Mouse (Mus musculus) midbrain, embryonic 15.5 days (tissue): ENCODE data around the gene Stk40. TPM values are rescaled to one million over a fixed set of nuclear protein-coding genes. Genes with fewer than 3 reads are reported as not detected.
A peak's percentile ranks its signal among the peaks of the same experiment; 100 is the strongest.

ENCODE experiments used
- ATAC-seq: fragments of 200-750 bp; cut with Nextera tagmentation; replicated peaks from 2 replicates; pipeline ENCODE4 v1.8.0; 2017; ENCODE audit warnings: moderate TSS enrichment
- H3K27ac ChIP-seq: fragments of 300-500 bp; sonication (generic); 2 replicates; pipeline ENCODE4 v1.5.1; 2015; ENCODE audit warnings: mild to moderate bottlenecking, inconsistent platforms
- H3K27me3 ChIP-seq: fragments of 300-500 bp; sonication (generic); replicated peaks from 2 replicates; pipeline ENCODE4 v1.6.1; 2015; ENCODE audit warnings: inconsistent platforms
- H3K36me3 ChIP-seq: fragments of 300-500 bp; sonication (generic); replicated peaks from 2 replicates; pipeline ENCODE4 v1.6.1; 2015; ENCODE audit warnings: inconsistent platforms
- H3K4me1 ChIP-seq: fragments of 300-500 bp; sonication (generic); 2 replicates; pipeline ENCODE4 v1.6.1; 2015; ENCODE audit warnings: inconsistent platforms
- H3K4me2 ChIP-seq: fragments of 300-500 bp; sonication (generic); 2 replicates; pipeline ENCODE4 v1.6.1; 2015; ENCODE audit warnings: inconsistent platforms, mild to moderate bottlenecking, moderate library complexity
- H3K4me3 ChIP-seq: fragments of 300-500 bp; sonication (generic); 2 replicates; pipeline ENCODE4 v1.5.1; 2015; ENCODE audit warnings: mild to moderate bottlenecking, inconsistent platforms
- H3K9ac ChIP-seq: fragments of 300-500 bp; sonication (generic); 2 replicates; pipeline ENCODE4 v1.6.1; 2015; ENCODE audit warnings: mild to moderate bottlenecking, inconsistent platforms
- H3K9me3 ChIP-seq: fragments of 300-500 bp; sonication (generic); 2 replicates; pipeline ENCODE4 v1.6.1; 2016; ENCODE audit warnings: inconsistent platforms
- WGBS: fragments of 180-500 bp; shearing (Covaris S2); methylation state at CpG from one replicate; pipeline ENCODE4 v1.1.7; 2015; ENCODE audit warnings: mixed read lengths; 5-methylcytosine and 5-hydroxymethylcytosine counted together
- polyA plus RNA-seq: library from polyadenylated mRNA; unstranded; fragments of >200 nt; fragmentation: Nextera tagmentation; extraction: Ambion mirVana; gene quantifications from 2 replicates; pipeline ENCODE4 v1.2.1, GENCODE M21; 2015

The Stk40 gene
- polyA plus RNA-seq, 1 experiment from 2014 or later = 34.4 TPM

DNA sequence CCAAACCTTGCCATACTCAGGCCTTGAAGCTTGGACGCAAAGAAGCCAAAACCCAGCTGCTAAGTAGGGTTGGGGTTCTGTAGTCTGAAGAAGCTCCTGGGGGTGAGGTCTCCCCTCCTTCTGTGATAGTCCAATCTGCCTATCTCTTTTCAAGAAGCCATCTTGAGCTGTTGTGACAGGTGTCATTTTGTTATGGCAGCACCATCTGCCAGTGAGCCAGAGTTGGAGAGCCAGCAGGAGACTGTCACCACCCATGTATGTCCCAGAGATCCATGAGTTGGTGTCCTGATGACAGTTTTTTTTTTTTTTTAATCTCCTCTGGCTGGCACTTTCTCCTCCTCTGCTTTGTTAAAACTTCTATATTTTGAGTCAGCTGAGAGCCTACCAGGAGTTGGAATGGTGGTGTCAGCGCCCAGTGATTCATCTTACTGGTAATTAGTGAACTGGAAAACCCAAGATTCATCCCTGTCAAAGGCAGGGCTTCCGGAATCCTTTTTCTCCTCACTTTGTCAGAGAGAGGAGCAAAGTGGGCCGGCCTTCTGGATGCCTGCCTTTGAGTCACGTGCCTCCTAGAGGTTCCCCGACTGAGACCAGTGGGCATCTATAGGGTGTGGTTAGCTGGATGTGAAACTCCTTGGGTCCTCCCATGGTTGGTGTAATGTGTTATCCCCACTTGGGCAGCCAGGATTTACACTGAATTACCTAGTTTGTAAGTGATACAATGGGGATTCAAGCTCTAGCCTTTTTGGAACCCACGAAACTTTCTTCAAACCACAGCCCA is 1.5 kb upstream of the Stk40 start:
- H3K27me3 ChIP-seq = no peaks in the 10 kb centered on the region
- H3K27ac ChIP-seq = peak overlapping the region; percentile 84
- no peak overlapping the region for H3K9ac ChIP-seq
- no peaks in the 10 kb centered on the region for H3K9me3 ChIP-seq
- WGBS = 41% methylated on average over 7 of the region's 7 CpGs
- no peak for ATAC-seq
- peaks cover 53% of the 10 kb centered on the region for H3K4me1 ChIP-seq
- H3K36me3 ChIP-seq = no peaks in the 10 kb centered on the region
- H3K4me2 ChIP-seq = peak overlapping the region; percentile 68
- H3K4me3 ChIP-seq = no peak overlapping the region; the same call in 1 of the 2 replicates

DNA sequence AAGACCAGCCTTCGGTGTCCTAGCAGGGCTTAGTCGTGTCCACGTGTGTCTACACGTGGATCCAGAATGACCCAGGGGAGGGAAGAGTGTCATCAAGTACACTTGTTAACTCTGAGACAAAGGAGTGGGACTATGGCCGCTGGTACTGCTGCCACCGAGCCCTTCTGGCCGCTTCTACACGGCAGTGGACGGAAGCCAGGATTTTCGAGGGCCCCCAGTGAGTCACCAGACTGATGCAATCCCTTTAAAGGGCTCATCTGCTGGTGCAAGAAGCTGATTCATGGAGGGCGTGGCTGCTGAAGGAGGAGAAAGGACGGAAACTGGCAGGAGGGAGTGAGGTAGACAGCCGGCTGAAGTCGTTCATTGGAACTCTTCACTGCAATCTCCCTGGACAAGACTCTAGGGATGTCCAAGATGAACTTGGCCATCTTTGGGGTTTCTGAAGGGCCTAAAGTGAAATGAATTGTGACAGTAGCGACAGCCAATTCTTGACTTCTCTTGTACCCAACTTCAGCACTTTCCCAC is 638 bp upstream of the Stk40 start:
- Histone ChIP-seq H3K4me2 (peak overlapping the region; percentile 68), H3K9ac (peak overlapping the region; percentile 50), H3K27me3 (no peaks in the 10 kb centered on the region), H3K27ac (peak overlapping the region; percentile 84), H3K4me3 (peak overlapping the region; percentile 96), H3K4me1 (peaks cover 58% of the 10 kb centered on the region), H3K36me3 (no peaks in the 10 kb centered on the region), H3K9me3 (no peaks in the 10 kb centered on the region)
- ATAC-seq = peak; percentile 47
- WGBS = under 1% methylated on average over 15 of the region's 15 CpGs

DNA sequence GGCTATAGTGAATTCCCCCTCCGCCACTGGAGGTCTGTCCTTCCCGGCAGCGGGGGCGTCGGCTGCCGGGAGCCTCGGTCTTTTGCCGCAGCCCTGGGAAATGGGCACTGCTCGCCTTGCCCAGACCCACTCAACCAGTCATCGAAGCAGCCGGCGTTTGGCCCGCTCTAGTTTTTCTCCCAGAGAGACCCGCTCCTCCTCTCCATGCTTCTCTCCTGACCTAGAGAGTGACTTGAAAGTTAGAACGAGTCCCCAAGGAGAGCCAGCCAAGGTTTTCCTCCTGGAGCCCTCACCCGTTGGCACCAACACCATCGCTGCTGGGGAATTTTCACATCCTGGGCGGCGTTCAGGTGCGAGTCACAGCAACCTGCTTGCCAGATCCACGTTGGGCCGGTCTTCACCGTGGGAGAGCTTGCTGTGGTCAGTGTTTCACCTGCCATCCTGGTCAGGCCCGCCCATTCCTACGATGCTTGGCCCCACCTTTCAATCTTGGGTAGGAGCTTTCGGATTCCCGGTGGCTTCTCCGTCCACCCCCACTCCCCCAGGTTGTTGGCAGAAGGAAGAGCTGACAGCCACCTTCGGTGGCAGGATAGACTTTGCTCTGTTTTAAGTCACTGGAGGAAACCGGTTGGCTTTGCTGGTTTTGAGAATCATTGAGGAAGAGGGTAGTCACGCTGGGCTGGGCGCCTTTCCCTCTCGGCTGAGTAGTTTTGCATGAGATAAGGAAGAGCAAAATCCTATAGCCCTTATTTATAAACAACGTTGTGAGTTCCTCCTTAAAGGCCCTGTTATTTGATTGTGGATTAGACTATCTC is 711 bp downstream of the Stk40 start:
- WGBS = 2% methylated on average over 34 of the region's 34 CpGs
- Histone ChIP-seq H3K9ac (peak overlapping the region; percentile 89), H3K27me3 (no peaks in the 10 kb centered on the region), H3K27ac (peak overlapping the region; percentile 84), H3K4me1 (peaks cover 68% of the 10 kb centered on the region), H3K36me3 (no peaks in the 10 kb centered on the region), H3K4me3 (peak overlapping the region; percentile 96), H3K9me3 (no peaks in the 10 kb centered on the region), H3K4me2 (peak overlapping the region; percentile 87)
- ATAC-seq = peak; percentile 45

DNA sequence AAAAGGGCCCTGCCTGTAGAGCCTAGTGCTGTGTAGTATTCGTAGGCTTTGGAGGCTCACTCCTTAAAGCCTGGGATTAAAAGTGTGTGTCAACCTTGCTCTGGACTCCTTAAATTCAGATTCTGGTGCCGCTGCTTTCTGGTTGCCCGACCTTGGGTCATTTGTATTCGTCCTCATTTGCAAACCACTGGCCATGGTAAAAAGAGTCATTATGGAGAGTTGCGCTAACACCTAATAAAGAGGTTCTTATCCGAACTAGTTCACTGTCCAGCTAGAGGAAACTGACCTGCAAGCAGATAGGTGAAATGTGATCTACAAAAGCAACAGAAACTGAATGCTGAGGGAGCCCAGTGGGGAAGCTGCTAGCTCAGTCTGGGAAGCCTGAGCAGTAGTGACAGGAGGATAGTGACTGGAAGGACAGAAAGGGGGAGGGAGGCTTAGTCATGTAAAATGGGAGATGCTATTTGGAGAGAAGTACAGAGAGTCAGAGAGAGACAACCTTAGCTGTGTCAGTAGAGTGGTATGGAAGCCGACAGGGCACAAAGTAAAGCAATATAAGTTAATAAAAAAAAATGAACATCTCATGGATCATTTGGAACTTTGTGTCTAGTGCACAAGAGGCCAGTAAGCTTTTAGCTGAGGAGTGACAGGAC is 1.5 kb downstream of the Stk40 start:
- WGBS = 47% methylated on average over 7 of the region's 7 CpGs
- Histone ChIP-seq H3K9ac (peak overlapping the region; percentile 89; the same call in 1 of the 2 replicates), H3K4me1 (peaks cover 72% of the 10 kb centered on the region)

DNA sequence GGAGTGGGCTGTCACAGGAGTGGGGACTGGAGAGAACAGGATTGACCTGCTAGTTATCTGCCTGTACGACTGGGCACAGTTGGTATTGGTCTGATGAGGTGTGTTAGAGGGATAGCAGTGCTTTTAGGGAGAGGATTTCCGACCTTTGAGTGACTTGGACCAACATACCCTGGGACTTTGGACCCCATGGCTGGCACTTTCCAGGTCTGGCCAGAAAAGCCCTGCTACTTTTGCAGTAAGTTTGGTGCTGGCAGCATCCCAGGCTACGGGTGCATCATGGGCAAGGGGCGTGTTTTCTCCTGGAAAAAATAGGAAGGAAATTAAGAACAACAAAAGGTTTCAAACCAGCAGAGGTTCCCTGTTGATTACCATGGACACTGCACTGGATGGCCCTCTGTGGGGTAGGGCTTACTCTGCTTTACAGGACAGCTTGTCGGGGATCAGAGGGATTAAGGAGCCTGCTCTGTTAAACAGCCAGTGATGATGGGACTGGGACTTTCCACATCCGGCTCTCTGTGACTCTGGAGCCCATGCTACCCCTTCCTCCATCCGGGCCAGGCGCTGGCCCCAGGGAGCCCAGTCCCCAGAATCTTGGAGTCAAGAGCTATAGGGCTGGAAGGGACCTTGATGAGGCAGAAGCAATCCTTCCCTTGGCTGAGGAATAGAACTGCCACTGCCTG is 4.4 kb downstream of the Stk40 start:
- Histone ChIP-seq H3K4me2 (no peak overlapping the region; the same call in 1 of the 2 replicates), H3K4me3 (no peak overlapping the region), H3K27ac (peak overlapping the region; percentile 56), H3K9me3 (no peaks in the 10 kb centered on the region), H3K27me3 (no peaks in the 10 kb centered on the region), H3K36me3 (no peaks in the 10 kb centered on the region), H3K9ac (no peak overlapping the region; the same call in 1 of the 2 replicates), H3K4me1 (peaks cover 69% of the 10 kb centered on the region)
- 20% methylated on average over 8 of the region's 8 CpGs for WGBS
- ATAC-seq = no peak

More for the DNA sequence above, 1.5 kb downstream of the Stk40 start:
- H3K27ac ChIP-seq = no peak overlapping the region
- no peaks in the 10 kb centered on the region for H3K9me3 ChIP-seq
- H3K36me3 ChIP-seq = no peaks in the 10 kb centered on the region
- H3K4me2 ChIP-seq = peak overlapping the region; percentile 87
- H3K4me3 ChIP-seq = peak overlapping the region; percentile 96
- H3K27me3 ChIP-seq = no peaks in the 10 kb centered on the region
- no peak for ATAC-seq

DNA sequence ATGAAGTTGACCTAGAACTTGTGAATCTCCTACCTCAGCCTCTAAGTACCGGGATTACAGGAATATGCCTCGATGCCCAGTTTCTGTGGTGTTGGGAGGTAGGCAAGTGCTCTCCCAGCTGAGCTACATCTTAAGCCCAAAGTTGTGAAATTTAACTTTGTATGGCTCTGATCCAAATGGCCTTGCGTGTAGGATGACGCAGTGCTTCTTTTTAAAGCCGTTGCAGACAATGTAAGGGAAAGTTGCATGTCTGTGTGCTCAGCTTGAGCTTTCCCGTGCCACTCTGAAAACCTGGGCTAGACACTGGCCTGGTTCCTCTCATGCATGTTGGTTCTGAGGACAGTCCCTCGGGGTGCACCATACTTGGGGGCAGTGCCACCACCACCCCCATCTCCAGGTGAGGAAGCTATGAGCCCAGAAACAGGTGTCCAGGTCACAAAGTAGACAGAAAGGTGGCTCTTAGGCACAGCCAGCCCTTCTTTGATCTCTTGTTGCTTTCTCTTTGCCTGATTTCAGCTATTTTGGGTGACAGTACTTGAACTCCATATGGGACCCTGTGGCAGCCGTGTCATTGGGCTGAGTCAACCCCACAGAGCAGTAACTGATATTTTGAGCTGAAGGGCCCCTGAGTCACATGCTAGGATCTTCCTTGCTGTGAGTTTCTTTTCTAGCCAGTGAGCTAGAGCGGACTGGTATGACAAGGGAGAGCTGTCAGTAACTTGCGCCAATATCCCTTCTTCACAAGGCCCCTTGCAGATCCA is 6.0 kb downstream of the Stk40 start:
- Histone ChIP-seq H3K36me3 (no peaks in the 10 kb centered on the region), H3K4me2 (no peak overlapping the region), H3K4me1 (peaks cover 61% of the 10 kb centered on the region), H3K9ac (no peak overlapping the region), H3K27me3 (no peaks in the 10 kb centered on the region), H3K4me3 (no peak overlapping the region), H3K9me3 (no peaks in the 10 kb centered on the region), H3K27ac (peak overlapping the region; percentile 72)
- ATAC-seq = no peak
- WGBS = 74% methylated on average over 10 of the region's 10 CpGs

DNA sequence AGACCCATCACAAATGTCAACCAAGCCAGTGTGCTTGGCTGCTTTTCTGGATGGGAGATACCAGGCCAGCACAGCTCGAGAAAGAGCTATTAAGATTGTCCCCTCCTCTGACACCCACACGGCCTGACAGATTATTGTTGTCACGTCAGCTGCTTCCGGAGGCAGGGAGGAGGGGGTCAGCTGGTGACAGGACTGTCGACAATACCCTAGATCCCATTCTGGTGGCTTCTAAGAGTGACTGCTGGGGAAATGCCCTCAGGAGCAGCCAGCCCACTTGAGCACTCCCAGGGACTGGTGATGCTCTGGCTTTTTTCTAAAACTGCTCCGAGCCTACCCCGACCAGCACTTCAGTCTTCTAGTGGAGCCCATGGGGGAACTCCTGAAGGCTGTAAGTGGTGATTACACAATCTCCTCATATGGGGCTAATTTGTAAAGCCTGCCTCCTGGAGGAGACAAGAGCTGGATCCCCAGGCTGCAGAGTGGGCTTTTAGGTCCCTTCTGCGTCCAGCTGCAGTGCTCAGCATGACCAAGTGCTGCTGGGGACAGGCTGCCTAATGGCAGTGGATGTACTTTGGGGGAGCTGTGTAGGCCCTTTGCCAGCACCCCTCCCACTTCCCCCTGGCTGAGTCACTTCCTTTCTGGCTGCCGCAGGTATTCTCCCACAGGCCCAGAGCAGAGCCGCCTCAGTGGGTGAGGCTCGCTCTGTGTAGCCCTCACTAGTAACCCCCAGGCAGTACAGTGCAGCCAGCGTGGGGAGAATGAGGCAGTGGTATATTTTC is 6.8 kb downstream of the Stk40 start:
- 7% methylated on average over 12 of the region's 12 CpGs for WGBS
- peak; percentile 46 for ATAC-seq
- no peaks in the 10 kb centered on the region for H3K27me3 ChIP-seq
- peak overlapping the region; percentile 72 for H3K27ac ChIP-seq
- no peaks in the 10 kb centered on the region for H3K36me3 ChIP-seq
- H3K4me2 ChIP-seq = 0 out of 2 replicates have a peak overlapping the region, but pooled peaks have one; percentile 3
- 0 out of 2 replicates have a peak overlapping the region, but pooled peaks have one; percentile 7 for H3K9ac ChIP-seq
- H3K9me3 ChIP-seq = no peaks in the 10 kb centered on the region
- H3K4me3 ChIP-seq = no peak overlapping the region
- peaks cover 54% of the 10 kb centered on the region for H3K4me1 ChIP-seq

DNA sequence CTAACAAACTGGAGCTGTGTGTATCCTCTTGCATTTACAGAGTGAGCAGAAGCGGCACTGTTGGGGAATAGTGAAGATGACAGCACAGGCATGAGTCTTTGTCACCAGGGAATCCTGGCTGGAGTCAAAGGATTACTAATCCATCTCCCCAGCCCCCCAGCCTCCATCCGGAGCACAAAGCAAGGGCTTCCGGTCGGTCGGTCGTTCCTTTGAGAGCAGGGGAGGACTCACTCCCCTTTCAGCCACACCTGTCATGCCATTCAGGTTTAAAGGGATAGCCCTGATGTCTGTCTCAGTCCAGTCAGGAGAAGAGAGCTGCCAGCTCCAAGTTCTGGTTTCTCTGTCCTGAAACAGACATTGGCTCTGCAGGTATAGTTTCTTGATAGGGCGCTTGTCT is 7.4 kb downstream of the Stk40 start:
- WGBS = 14% methylated on average over 7 of the region's 7 CpGs
- peaks cover 48% of the 10 kb centered on the region for H3K4me1 ChIP-seq
- 0 out of 2 replicates have a peak overlapping the region, but pooled peaks have one; percentile 3 for H3K4me2 ChIP-seq

DNA sequence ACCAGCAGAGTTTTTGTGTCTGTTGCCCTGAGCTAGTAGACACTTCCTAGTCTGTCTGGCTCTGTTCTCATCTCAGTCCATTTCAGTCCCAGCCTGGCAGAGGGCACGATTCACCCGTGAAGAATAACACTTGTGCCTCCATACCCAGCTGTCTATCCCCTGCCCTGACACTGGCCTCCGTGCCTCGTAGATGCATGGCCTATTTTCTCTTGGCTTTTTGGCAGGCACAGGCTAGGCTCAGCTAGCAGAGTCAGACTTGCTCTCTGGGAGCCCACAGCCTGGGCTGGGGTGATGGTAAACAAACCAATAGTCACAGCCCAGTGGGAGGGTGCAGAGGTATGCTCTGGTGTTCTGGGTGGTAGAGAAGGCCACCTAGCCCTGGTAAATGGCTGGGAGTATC is 9.5 kb downstream of the Stk40 start:
- H3K4me3 ChIP-seq = no peak overlapping the region
- H3K27me3 ChIP-seq = no peaks in the 10 kb centered on the region
- peaks cover 32% of the 10 kb centered on the region for H3K4me1 ChIP-seq
- ATAC-seq = no peak
- no peaks in the 10 kb centered on the region for H3K9me3 ChIP-seq
- no peak overlapping the region for H3K9ac ChIP-seq
- no peak overlapping the region for H3K27ac ChIP-seq
- WGBS = 77% methylated on average over 4 of the region's 4 CpGs
- no peak overlapping the region for H3K4me2 ChIP-seq
- H3K36me3 ChIP-seq = no peaks in the 10 kb centered on the region

More for the DNA sequence above, 7.4 kb downstream of the Stk40 start:
- Histone ChIP-seq H3K9me3 (no peaks in the 10 kb centered on the region), H3K4me3 (no peak overlapping the region), H3K27me3 (no peaks in the 10 kb centered on the region), H3K9ac (0 out of 2 replicates have a peak overlapping the region, but pooled peaks have one; percentile 7), H3K36me3 (no peaks in the 10 kb centered on the region), H3K27ac (peak overlapping the region; percentile 72)
- ATAC-seq = no peak

DNA sequence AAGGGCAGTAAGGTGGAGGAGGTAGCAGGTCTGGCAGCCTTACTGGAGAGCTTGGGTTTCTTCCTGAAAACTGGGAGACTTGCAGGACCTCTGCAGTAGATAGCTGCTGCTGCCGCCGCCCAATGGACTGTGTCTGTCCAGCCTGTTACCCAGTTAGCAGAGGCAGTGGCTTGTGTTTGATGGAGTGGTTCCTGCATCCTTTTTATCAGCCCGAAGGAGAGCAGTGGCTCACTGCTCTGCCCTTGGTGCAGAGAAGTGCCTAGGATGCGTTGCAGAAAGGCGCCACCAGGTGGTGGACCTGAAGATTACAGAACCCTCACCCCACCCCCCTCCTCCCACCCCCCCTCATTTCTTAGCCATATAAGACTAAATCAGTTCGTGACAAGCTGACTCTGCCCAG is 10.2 kb downstream of the Stk40 start:
- Histone ChIP-seq H3K4me3 (no peak overlapping the region), H3K27me3 (no peaks in the 10 kb centered on the region), H3K4me2 (no peak overlapping the region), H3K27ac (no peak overlapping the region), H3K9me3 (no peaks in the 10 kb centered on the region), H3K4me1 (peaks cover 25% of the 10 kb centered on the region), H3K9ac (no peak overlapping the region), H3K36me3 (no peaks in the 10 kb centered on the region)
- 19% methylated on average over 6 of the region's 6 CpGs for WGBS
- ATAC-seq = no peak
